Mouse (Mus musculus): Measurements from ENCODE around the gene Cacng7. TPM values are rescaled to one million over a fixed set of nuclear protein-coding genes. Genes with fewer than 3 reads are reported as not detected.
A peak's percentile ranks its signal among the peaks of the same experiment; 100 is the strongest.
"Not testable (repeated sequence)": the region's sequence is repeated elsewhere in the genome, so short reads cannot be mapped to it uniquely, and the experiment has no call there.

The Cacng7 gene
- polyA plus RNA-seq, 1 experiment from 2014 or later, result 2.3 TPM

DNA sequence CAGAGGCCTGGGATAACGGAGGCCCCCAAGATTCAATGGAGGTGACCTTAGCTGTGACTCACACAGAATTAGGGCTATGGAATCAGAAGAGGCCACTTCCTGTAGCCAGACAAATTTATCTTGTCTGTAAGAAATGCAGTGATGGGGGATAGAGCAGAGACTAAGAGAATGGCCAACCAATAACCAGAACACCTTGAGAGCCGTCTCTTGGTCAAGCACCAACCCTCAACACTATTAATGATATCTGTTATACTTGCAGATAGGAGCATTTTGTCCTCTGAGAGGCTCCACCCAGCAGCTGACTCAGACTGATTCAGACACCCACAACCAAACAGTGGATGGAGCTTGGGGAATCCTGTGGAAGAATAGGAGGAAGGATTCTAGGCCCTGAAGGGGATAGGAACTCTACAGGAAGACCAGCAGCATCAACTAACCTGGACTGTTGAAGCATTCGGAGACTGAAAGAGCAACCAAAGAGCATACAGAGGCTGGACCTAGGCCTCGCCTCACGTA, 52.1 kb downstream of the Cacng7 start:
- H3K9ac ChIP-seq, result no peak overlapping the region
- no peak for ATAC-seq (ENCODE audit: low FRiP score, low read depth)
- H3K9me3 ChIP-seq, result no peaks in the 10 kb centered on the region
- H3K36me3 ChIP-seq, result no peaks in the 10 kb centered on the region
- H3K27me3 ChIP-seq (replicated peaks), result no peaks in the 10 kb centered on the region
- H3K4me1 ChIP-seq, result peaks cover 3% of the 10 kb centered on the region; the same call in 1 of the 2 replicates
- WGBS, result 90% methylated on average over 5 of the region's 5 CpGs
- no peak overlapping the region for H3K4me3 ChIP-seq
- no peak overlapping the region for H3K27ac ChIP-seq
- H3K4me2 ChIP-seq (replicated peaks), result no peak overlapping the region

DNA sequence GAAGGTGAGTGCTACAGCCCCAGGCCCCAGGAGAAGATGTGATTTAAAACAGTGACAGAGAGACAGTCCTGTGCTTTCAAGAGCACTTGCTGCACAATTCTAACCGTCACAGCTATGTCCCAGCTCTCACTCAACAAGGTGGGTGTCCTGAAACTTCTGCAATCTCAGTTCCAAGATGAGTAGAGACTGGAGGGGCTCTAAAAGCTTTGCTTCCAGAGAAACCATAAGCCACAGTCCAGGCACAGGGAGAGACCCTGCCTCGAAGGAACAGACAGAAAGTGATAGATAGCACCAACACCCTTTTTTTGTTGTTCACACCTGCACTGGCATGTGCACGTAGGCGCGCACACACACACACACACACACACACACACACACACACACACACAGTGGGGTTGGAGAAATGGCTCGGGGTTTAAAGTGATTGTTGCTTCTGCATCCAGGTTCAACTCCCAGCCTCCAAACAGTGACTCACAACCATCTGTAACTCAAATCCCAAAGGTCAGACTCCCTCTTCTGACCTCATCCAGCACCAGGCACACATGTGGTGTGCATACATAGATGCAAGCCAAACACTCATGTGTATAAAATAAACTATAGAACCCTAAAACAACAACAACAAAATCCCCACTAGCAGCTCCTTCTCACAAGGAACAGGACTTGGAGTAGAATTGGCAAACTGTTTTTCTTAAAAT, 53.4 kb downstream of the Cacng7 start:
- no peak for ATAC-seq (ENCODE audit: low FRiP score, low read depth)
- Histone ChIP-seq H3K4me3 (no peak overlapping the region), H3K9me3 (no peaks in the 10 kb centered on the region), H3K36me3 (no peaks in the 10 kb centered on the region), H3K9ac (no peak overlapping the region), H3K4me2 (replicated peaks) (no peak overlapping the region), H3K27me3 (replicated peaks) (no peaks in the 10 kb centered on the region), H3K27ac (no peak overlapping the region), H3K4me1 (peaks cover 6% of the 10 kb centered on the region)
- 73% methylated on average over 6 of the region's 6 CpGs for WGBS

DNA sequence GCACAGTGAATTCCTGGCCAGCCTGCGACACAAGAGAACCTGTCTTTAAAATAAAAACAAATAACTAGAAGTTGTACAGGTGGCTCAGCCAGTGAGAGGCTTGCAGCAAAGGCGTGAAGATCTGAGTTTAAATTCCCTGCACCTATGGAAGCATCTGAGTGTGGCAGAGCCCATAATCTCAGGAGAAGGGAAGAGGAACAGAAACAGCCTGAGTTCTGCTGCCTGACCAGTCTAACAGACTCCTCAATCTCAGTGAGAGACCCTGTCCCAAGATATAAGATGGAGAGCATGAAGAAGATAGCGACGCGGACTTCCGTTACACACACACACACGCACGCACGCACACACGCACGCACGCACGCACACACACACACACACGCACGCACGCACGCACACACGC, 55.0 kb downstream of the Cacng7 start:
- Histone ChIP-seq H3K27ac (no peak overlapping the region), H3K4me2 (replicated peaks) (no peak overlapping the region), H3K4me1 (peaks cover 20% of the 10 kb centered on the region), H3K4me3 (no peak overlapping the region), H3K9me3 (no peaks in the 10 kb centered on the region), H3K9ac (no peak overlapping the region), H3K27me3 (replicated peaks) (no peaks in the 10 kb centered on the region), H3K36me3 (no peaks in the 10 kb centered on the region)
- WGBS, result 81% methylated on average over 18 of the region's 18 CpGs
- no peak for ATAC-seq (ENCODE audit: low FRiP score, low read depth)

DNA sequence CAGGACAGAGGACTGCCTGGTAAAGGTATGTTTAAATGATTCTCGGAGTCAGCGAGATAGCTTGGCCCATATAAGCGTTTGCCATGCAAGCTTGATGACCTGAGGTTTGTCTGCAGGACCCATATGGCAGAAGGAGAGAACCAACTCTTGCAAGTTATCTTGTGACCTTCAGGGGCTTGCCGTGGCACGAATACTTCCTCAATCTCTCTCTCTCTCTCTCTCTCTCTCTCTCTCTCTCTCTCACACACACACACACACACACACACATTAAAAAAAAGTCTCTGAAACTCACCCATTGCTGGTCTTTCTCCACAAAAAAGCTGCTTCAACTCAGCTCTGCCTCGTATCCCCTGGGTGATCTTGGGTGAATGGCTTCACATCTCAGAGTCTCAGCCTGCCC, 56.1 kb downstream of the Cacng7 start:
- Histone ChIP-seq H3K4me1 (peaks cover 21% of the 10 kb centered on the region), H3K9ac (no peak overlapping the region), H3K27me3 (replicated peaks) (no peaks in the 10 kb centered on the region), H3K9me3 (no peaks in the 10 kb centered on the region), H3K4me2 (replicated peaks) (no peak overlapping the region), H3K36me3 (peaks cover under 1% of the 10 kb centered on the region; the same call in 1 of the 2 replicates), H3K4me3 (no peak overlapping the region), H3K27ac (no peak overlapping the region)
- no peak for ATAC-seq (ENCODE audit: low FRiP score, low read depth)
- WGBS, result 62% methylated on average over 6 of the region's 6 CpGs

DNA sequence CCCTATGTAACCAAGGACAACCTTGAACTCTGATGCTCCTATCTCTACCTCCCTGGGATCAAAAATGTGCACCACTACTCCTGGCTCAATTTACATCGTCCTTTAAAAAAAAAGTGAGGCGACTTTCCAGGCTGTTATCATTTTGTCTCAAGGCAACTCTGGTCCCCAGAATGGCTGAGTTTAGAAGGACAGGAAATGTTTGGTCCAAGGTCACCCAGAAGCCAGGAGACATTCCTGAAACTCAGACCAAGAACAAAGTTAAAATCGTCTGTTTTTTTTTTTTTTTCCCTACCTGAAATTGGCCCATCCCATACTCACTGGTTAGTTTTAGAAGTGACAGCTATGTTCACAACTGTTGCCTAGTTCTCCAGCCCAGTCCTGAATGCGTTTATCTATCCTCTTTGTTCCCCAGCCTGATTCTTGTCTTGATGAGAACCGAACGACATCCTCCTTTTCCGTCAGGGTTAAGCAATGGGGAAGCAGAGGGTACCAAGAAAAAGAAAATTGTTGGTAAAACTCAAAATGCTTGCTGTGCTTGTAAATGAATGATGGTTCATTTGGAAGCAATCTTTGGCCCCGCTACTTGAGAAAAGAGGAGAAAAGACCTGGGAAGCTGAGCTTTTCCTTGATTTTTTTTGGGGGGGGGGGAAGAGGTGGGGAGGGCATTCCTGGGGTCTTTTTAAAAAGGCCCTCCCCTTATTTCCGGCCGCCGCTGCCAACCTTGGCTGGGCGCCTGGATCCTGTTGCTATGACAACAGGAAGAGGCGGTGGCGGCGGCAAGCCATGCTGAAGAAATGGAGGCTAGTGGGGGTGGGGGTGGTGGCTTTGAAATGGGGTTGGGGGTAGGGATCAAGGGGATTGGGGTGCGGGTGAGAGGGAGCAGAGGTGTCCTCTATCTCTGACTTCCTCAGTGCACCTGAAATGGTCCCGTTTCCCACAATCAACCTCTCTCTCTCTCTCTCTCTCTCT, 57.0 kb downstream of the Cacng7 start:
- H3K4me2 ChIP-seq (replicated peaks), result peak overlapping the region; percentile 73
- peaks cover 9% of the 10 kb centered on the region; the same call in 1 of the 2 replicates for H3K36me3 ChIP-seq
- H3K4me1 ChIP-seq, result peaks cover 21% of the 10 kb centered on the region
- peak overlapping the region; percentile 40 for H3K4me3 ChIP-seq
- 3% methylated on average over 16 of the region's 17 CpGs for WGBS
- ATAC-seq (ENCODE audit: low FRiP score, low read depth), result peak; percentile 62
- no peak overlapping the region for H3K27ac ChIP-seq
- H3K9ac ChIP-seq, result peak overlapping the region; percentile 51; the same call in 1 of the 2 replicates
- no peaks in the 10 kb centered on the region for H3K9me3 ChIP-seq
- H3K27me3 ChIP-seq (replicated peaks), result no peaks in the 10 kb centered on the region

- H3K4me2 ChIP-seq (replicated peaks), result peak within 1 kb of the TSS; percentile 73
- peak; percentile 46 for ATAC-seq (ENCODE audit: low FRiP score, low read depth)
- under 1% methylated on average over 7 of the region's 7 CpGs for WGBS
- no peaks in the 10 kb centered on the region for H3K9me3 ChIP-seq
- peak within 1 kb of the TSS; percentile 53 for H3K9ac ChIP-seq
- H3K27me3 ChIP-seq (replicated peaks), result no peaks in the 10 kb centered on the region
- no peak within 1 kb of the TSS for H3K27ac ChIP-seq
- peaks cover 11% of the 10 kb centered on the region; the same call in 1 of the 2 replicates for H3K36me3 ChIP-seq
- H3K4me3 ChIP-seq, result peak within 1 kb of the TSS; percentile 40
- H3K4me1 ChIP-seq, result peaks cover 21% of the 10 kb centered on the region
These were observed 57.8 kb downstream of the Cacng7 start, which contains the start of gene Cacng8 for GRCm38 (mm10) chr7:3390413-3391080. Cacng8 (plus strand) TSS chr7:3390683.

DNA sequence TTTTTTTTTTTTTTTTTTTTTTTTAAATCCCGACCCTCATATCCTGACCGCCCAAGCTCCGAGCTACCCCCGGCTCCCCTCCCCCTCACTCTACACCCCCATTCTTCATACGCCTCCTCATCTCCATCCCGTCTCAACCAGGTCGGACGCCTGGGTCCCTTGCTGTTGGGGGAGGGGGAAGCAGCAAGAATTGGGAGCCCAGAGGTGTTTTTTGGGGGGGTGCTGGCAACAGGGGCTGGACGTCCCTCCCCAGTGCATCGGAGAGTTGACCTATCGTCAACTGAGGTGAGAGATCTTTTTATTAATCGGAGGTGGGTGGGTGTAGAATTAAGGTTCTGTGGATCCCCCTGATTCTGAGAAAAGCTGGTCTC, 58.3 kb downstream of the Cacng7 start:
- peak; percentile 52 for ATAC-seq (ENCODE audit: low FRiP score, low read depth)
- peaks cover 21% of the 10 kb centered on the region for H3K4me1 ChIP-seq
- 3% methylated on average over 12 of the region's 12 CpGs for WGBS

GRCm38 (mm10) chr7:3391809-3392208, 59.1 kb downstream of the Cacng7 start:
- peak overlapping the region; percentile 40 for H3K4me3 ChIP-seq
- H3K4me1 ChIP-seq, result peaks cover 21% of the 10 kb centered on the region
- no peak overlapping the region for H3K9ac ChIP-seq
- H3K9me3 ChIP-seq, result no peaks in the 10 kb centered on the region
- H3K27me3 ChIP-seq (replicated peaks), result no peaks in the 10 kb centered on the region
- 11% methylated on average over 4 of the region's 4 CpGs for WGBS
- H3K27ac ChIP-seq, result no peak overlapping the region
- peak overlapping the region; percentile 73 for H3K4me2 ChIP-seq (replicated peaks)
- H3K36me3 ChIP-seq, result peaks cover 11% of the 10 kb centered on the region; the same call in 1 of the 2 replicates
- ATAC-seq (ENCODE audit: low FRiP score, low read depth), result no peak

More for the DNA sequence above, 58.3 kb downstream of the Cacng7 start:
- H3K36me3 ChIP-seq, result peaks cover 11% of the 10 kb centered on the region; the same call in 1 of the 2 replicates
- no peaks in the 10 kb centered on the region for H3K9me3 ChIP-seq
- peak overlapping the region; percentile 73 for H3K4me2 ChIP-seq (replicated peaks)
- H3K27ac ChIP-seq, result no peak overlapping the region
- peak overlapping the region; percentile 40 for H3K4me3 ChIP-seq
- H3K9ac ChIP-seq, result peak overlapping the region; percentile 53; the same call in 1 of the 2 replicates
- H3K27me3 ChIP-seq (replicated peaks), result no peaks in the 10 kb centered on the region

DNA sequence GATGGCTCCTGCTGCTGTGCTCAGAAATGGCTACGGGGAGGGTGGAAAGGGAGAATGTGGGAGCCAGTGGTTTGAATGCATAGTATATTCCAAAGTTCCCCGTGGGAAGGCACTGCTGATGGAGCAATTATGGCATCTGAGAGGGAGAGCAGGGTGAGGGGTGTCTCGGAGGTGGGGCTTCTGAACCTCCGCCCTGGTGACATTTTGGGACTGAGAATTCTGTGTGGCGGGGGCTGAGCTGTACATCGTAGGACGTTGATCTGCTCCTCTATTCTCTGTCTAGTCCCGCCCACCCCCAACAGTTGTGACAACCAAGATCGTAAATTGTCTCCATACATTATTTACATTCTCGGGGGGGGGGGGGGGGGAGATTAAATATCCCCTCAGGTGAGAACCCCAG, 64.6 kb downstream of the Cacng7 start:
- Histone ChIP-seq H3K36me3 (peaks cover 11% of the 10 kb centered on the region; the same call in 1 of the 2 replicates), H3K9ac (no peak overlapping the region), H3K27ac (no peak overlapping the region), H3K4me3 (no peak overlapping the region), H3K9me3 (no peaks in the 10 kb centered on the region), H3K27me3 (replicated peaks) (no peaks in the 10 kb centered on the region), H3K4me1 (peaks cover 13% of the 10 kb centered on the region; the same call in 1 of the 2 replicates), H3K4me2 (replicated peaks) (peak overlapping the region; percentile 43)
- WGBS, result 30% methylated on average over 10 of the region's 10 CpGs
- peak; percentile 74 for ATAC-seq (ENCODE audit: low FRiP score, low read depth)

DNA sequence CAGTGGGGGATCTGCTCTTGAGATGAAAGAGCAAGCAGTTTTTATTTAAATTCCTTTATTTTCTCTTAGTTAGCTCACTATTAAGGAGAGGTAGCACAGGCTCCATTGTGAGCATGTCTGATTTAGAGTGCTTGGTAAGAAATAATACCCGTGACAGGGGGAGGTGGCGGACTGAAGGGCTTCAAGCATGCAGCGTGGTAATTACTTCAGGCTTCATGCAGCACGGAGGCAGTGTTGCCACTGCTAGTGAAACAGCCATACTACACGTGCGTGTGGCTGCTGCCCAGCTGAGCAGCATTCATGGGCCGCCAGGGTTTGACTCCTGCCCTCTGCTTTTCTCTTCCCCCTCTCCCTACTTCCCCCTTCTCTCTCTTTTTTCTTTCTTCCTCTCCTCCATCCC, 65.0 kb downstream of the Cacng7 start:
- no peaks in the 10 kb centered on the region for H3K27me3 ChIP-seq (replicated peaks)
- no peak overlapping the region for H3K9ac ChIP-seq
- peak overlapping the region; percentile 43 for H3K4me2 ChIP-seq (replicated peaks)
- no peaks in the 10 kb centered on the region for H3K9me3 ChIP-seq
- peaks cover 9% of the 10 kb centered on the region; the same call in 1 of the 2 replicates for H3K4me1 ChIP-seq
- H3K4me3 ChIP-seq, result no peak overlapping the region
- no peak overlapping the region for H3K27ac ChIP-seq
- ATAC-seq (ENCODE audit: low FRiP score, low read depth), result peak; percentile 85
- WGBS, result 19% methylated on average over 7 of the region's 7 CpGs
- peaks cover 11% of the 10 kb centered on the region; the same call in 1 of the 2 replicates for H3K36me3 ChIP-seq

GRCm38 (mm10) chr7:3398363-3398762, 65.6 kb downstream of the Cacng7 start:
- WGBS, result 92% methylated on average over 8 of the region's 8 CpGs

More at GRCm38 (mm10) chr7:3398363-3398762, 65.6 kb downstream of the Cacng7 start:
- H3K9me3 ChIP-seq; H3K4me3 ChIP-seq; H3K4me2 ChIP-seq (replicated peaks); H3K27ac ChIP-seq; H3K4me1 ChIP-seq; H3K27me3 ChIP-seq (replicated peaks); H3K9ac ChIP-seq; ATAC-seq (ENCODE audit: low FRiP score, low read depth): not testable (repeated sequence)
- peaks cover 11% of the 10 kb centered on the region; the same call in 1 of the 2 replicates for H3K36me3 ChIP-seq
